Mouse (Mus musculus): ENCODE results near the gene Smyd1.

The Smyd1 gene

DNA sequence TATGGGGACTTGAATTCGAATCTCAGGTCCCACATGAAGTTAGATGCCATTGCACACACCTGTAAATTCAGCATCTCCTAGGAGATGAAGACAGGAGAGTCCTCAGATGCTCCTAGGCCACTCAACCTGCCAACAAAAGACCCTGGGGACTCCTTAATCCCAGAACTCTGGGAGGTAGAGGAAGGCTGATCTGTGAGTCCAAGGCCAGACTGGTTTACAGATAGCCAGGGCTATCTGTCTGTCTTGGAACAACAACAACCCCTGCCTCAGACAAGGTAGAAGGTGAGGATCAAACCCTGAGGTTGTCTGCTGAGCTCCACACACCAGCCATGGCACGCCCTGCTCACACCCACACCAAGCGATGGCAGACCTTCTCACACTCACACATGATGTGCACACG is 62.9 kb downstream of the Smyd1 start:
- DNase-seq: no peak

DNA sequence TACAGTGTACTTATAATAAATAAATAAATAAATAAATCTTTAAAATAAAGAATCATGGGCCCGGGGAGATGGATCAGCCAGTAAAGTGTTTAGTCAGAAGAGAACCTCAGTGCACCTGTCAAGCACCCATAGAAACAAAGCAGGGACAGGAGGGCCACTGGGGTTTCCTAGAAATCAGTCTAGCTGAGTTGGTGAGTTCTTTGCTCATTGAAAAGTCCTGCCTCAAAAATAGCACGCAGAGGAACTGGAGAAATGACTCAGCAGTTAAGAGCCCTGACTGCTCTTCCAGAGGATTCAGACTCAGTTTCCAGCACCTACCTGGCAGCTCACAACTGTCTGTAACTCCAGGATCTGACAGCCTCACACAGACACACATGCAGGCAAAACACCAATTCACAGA is 63.5 kb downstream of the Smyd1 start:
- DNase-seq: no peak

GRCm38 (mm10) chr6:71257375-71257774 is 64.7 kb downstream of the Smyd1 start:
- DNase-seq: no peak

DNA sequence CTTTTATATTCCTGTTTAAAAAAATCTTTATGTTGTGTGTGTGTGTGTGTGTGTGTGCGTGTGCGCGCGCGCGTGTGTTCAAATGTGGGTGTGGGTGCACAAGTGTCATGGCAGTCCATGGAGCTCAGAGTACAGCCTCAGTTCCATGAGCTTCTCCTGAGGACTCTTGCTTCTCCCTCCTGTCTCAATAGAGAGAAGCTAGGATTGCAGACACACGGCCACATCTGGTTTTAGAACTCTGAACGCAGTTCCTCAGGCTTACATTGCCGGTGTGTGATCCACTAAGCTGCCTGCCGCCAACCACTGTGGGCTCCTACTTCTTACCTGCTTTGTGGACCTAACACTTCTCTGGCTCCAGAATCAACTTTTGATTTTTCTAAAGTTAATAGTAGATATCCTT is 65.9 kb downstream of the Smyd1 start:
- no peak for DNase-seq

DNA sequence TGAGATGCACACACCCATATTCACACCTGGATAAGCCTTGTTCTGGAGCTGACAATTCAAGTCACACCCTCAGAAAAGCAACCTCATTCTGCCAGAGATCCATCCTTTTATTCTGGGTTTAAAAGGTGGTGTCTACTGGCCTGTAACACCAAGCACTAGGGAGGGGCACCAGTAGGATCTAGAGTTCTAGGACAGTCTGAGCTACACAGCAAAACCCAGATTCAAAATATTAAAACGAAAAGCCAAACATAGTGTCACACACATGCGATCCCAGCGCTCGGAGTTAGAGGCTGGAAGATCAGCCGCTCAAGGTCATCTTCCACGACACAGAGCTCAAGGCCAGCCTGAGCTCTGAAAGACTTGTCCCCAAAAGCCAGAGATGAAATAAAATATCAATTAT is 67.6 kb downstream of the Smyd1 start:
- no peak for DNase-seq

DNA sequence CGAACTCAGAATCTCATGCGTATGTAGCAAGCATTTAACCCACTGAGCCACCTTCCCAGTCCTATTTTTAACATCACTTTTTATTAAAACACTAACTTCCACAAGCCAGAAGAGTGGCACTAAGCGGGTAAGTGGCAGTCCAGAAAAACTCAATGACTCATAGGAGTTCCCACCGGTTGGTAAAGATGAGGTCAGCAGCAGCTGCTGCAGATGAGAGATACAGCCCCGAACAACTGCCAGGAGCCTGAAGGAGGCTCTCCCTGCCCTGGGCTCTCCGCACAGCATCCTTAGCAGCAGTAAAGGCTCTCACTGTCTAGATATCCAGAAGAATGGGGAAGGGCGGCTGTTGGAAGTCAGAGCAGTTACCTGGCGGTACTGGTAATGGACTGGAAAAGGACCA is 71.1 kb downstream of the Smyd1 start:
- no peak for DNase-seq

DNA sequence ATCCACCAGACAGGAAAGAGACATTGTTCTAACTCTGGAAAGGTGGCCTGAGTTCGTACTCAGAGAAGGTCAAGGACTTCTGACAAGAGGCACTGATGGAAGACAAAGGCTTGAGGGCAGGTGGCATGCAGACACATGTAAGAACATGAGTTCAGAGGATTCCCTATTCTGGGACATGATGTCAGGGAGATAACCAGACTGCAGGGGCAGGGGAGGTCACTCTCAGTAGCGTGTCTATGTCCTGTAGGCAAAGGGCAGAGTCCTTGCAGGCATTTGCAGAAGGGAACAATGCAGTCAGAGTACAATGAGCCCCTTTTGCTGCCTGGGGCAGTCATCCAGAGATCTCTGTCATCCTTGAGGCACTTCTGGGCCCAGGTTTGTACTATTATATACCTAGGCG is 72.4 kb downstream of the Smyd1 start:
- no peak for DNase-seq

GRCm38 (mm10) chr6:71248420-71248819 is 73.6 kb downstream of the Smyd1 start:
- no peak for DNase-seq

DNA sequence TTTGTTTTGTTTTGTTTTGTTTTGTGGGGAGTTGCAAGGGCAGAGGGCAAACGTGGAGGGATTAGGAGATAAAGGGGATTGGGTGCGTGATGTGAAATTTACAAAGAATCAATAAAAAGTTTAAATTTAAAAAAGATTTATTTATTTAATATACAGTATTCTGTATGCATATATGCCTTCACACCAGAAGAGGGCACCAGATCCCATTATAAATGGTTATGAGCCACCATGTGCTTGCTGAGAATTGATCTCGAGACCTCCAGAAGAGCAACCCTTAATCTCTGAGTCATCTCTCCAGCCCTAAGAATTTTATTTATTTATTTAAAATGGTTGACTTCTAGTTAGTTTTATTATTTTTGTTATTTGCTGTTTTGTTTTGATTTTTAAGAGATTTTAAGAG is 78.8 kb downstream of the Smyd1 start:
- no peak for DNase-seq

DNA sequence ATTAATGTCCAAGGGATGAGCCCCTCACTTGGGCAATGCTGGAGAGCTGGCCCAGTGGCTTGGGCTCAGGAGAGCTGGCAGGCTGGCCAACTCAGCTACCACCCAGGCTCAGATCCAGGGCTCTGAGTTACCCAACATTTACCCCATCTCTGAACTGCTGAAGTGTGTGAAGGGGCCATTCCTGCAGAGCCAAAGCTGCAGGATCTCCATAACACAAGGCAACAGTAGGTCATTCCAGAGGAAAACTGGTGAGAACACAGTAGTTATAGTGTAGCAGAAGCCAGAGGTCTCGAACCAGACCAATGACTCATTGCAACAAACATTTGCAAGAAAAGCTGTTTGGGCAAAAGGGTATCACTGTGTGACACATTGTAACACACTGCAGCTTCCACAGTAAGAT is 79.2 kb downstream of the Smyd1 start:
- DNase-seq: no peak

GRCm38 (mm10) chr6:71240831-71241230 is 81.2 kb downstream of the Smyd1 start:
- DNase-seq: no peak

- no peak for DNase-seq
Observed at GRCm38 (mm10) chr6:71239069-71239750, 82.8 kb downstream of the Smyd1 start.

DNA sequence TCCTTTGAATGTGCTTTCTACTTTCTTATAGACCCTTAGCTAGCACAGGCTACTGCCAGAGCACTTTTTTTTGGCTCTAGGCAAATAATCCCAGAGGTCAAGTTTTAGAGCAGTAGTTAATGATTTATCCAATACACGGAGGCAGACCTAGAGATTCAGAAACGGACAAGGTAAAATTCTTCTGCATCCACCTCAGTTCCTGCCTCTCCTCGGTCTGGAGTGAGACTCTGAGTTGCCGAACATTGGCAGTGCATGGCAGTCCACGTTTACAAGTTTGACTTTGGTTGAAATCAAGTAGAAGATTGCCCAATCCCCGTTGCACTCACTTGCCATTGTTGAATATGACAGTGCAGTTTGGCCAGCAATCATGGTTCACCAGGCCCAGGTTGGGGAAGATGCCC is 85.0 kb downstream of the Smyd1 start:
- no peak for DNase-seq

DNA sequence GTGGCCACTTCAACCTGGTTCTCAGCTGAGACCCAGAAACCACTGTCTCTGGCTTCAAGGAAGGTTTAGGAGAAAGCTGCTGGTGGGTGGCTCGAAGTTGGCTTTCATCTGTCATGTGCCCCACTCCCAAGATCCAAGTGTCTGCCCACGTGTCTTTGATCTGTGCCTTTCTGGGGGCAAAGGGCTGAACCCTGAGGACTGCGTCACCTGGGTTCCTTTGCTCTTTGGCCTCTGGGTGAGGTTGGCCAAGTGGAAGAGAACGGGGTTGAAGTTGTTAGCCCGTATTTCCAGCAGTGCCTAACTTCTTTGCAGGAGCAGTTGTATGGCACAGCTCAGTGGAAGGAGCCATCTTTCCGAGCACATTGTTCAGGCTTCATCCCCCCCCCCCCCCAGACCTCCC is 85.5 kb downstream of the Smyd1 start:
- DNase-seq: no peak

DNA sequence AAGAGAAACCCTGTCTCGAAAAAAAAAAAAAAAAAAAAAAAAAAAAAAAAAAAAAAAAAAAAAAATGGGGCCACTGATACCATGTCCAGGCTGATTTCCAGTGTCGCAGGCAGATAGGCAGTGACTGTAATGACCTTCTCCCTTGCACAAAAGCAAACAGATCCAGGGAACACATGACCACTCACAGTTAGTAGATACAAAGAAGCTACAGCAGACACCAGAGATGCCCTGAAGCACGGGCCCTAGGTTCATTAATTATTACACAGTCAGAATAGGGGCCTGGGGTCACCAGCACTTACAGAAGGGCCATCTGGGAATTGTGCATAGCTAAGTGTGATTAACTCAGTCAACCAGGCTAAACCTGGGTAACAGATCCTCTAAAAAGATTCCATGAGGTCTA is 86.1 kb downstream of the Smyd1 start:
- DNase-seq: no peak

GRCm38 (mm10) chr6:71235121-71235520 is 86.9 kb downstream of the Smyd1 start:
- no peak for DNase-seq

DNA sequence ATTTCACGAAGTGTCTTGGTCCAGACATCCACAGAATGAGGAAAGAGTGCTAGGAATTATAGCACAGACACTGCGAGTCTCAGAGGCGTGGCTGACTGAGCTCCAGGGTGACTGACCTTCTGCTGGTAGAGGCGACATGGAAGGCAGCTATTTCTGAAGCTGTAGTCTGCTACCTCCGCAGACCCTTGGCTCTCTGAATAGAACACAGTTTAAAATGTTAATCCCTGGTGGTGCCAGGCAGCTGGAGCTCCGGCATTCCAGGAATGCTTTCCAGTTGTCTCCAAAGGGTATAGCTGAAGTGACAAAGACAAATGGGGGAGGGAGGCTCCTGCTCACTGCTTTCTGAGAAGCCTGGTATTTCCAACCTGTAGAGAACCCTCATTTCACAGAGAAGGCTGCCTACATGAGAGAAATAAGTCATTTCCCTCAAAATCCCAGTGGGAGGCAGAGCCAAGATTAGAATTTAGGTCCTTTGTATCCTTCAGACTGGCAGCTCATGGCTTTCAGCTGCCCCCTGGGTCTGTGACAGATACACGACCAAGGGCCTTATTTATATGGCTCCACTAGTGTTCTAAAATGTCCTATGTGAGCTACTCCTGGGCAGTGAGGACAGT is 94.8 kb downstream of the Smyd1 start:
- no peak for DNase-seq

DNA sequence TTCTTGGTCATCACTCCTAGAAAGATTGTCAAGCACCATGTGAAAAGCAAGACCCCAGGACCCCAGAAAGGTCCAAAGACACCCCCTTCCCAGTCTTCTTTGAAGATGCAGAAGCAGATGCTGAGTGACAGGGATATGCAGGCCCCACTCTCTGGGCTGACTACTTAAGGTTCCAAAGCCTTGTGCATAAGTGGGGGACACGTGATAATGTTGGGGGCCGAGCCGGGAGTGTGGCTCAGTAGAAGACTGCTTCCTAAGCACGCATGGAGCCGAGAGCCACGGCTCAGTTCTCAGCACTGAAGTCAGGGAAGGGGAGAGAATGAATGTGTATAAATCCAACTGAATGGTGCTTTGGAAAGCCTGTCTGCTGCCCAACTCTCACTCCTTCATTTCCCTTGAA is 95.5 kb downstream of the Smyd1 start:
- no peak for DNase-seq

GRCm38 (mm10) chr6:71224184-71224943 is 97.7 kb downstream of the Smyd1 start:
- DNase-seq: no peak

DNA sequence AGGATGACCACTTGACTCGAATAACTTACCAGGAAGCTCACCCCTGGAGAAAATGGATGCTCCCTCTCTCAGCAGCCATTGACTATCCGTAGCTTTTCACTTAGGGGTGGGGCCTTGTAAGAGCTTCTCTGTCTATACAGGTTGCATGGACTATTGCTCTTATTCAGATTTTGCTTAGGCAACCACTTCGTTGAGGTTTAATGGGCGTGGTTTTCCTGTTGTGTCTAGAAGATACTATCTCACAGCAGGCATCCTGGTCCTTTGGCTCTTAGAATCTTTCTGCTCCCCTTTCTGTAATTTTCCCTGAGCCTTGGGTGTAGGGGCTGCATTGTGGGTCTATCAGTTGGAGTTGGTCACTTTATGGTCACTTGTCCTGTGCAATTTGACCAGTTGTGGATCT is 100.5 kb downstream of the Smyd1 start:
- no peak for DNase-seq

DNA sequence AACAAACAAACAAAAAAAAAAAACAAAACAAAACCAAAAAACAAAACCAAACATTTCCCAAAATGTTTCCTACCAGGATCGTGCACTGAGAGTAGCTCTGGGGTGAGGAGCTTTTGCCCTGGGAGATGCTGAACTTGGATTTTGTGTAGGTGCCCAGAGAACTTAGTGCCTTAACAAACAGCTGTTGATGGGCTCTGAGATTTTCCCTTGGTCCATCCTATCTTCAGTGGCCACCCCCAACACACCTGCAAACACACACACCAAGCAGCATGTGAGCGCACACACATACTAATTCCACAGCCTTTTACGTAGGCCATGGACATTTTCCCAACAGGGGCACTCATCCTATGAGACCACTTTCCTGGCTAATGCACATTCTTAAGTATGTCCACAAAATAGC is 109.6 kb downstream of the Smyd1 start:
- DNase-seq: no peak

DNA sequence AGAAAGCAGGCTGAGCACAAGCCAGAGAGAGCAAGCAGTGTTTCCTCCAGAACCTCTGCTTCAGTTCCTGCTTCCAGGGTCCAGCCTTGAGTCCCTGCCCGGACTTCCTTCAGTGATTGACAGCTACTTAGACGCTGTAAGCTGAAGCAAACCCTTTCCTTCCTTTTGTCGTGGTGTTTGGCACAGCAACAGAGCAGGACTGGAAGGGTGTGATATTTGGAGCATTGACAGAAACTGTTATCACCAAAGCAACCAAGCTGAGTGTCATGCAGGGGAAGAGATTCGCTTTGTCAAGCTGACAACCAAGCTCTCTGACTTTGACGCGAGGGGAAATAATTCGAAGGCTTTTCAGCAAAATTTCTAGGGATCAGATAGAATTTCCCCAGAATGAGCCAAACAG is 110.1 kb downstream of the Smyd1 start:
- no peak for DNase-seq

GRCm38 (mm10) chr6:71208691-71209090 is 113.3 kb downstream of the Smyd1 start:
- no peak for DNase-seq

GRCm38 (mm10) chr6:71204166-71204565 is 117.9 kb downstream of the Smyd1 start:
- no peak for DNase-seq

All from thymus, postnatal 36 days (tissue).